Mouse (Mus musculus): Measurements from ENCODE around the gene Cemip2. TPM values are rescaled to one million over a fixed set of nuclear protein-coding genes. Genes with fewer than 3 reads are reported as not detected.

Gene Cemip2
- polyA plus RNA-seq, 1 experiment from 2014 or later = 33.4 TPM

DNA sequence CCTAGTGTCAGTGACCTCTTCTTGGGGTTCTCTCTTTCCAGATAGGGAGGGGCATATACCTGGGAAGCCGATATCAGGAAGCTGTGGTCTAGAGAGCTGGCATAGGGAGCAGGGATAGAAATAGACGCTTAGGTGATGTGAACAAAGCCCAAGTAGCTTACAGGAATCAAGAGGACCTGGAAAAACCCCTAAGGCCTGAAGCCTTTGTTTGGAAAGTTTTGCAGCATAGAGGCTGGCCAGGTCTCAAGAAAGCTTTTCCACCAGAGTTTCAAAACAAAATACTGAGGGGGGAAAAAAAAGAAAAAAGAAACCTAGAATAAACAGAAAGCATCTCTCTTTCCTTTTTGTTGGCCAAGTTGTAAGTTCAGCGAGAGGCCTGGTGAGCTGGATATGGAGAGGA lies 104.9 kb downstream of the Cemip2 start:
- peaks cover 12% of the 10 kb centered on the region for H3K4me1 ChIP-seq
- no peak overlapping the region for H3K4me2 ChIP-seq
- H3K9me3 ChIP-seq = no peaks in the 10 kb centered on the region
- H3K36me3 ChIP-seq = no peaks in the 10 kb centered on the region
- H3K27ac ChIP-seq = peak overlapping the region; percentile 52
- no peak overlapping the region for H3K4me3 ChIP-seq
- no peaks in the 10 kb centered on the region for H3K27me3 ChIP-seq
- 88% methylated on average over 3 of the region's 3 CpGs for WGBS
- no peak overlapping the region for H3K9ac ChIP-seq
- no peak for ATAC-seq (ENCODE audit: insufficient number of reproducible peaks, insufficient read depth, low FRiP score, low TSS enrichment, low read depth)

- H3K4me1 ChIP-seq = peaks cover 12% of the 10 kb centered on the region
- 86% methylated on average over 2 of the region's 2 CpGs for WGBS
- no peak for ATAC-seq (ENCODE audit: insufficient number of reproducible peaks, insufficient read depth, low FRiP score, low TSS enrichment, low read depth)
- H3K4me2 ChIP-seq = no peak overlapping the region
- H3K9me3 ChIP-seq = no peaks in the 10 kb centered on the region
- H3K4me3 ChIP-seq = no peak overlapping the region
- H3K9ac ChIP-seq = no peak overlapping the region
- no peaks in the 10 kb centered on the region for H3K36me3 ChIP-seq
- no peak overlapping the region for H3K27ac ChIP-seq
- no peaks in the 10 kb centered on the region for H3K27me3 ChIP-seq
Observed at GRCm38 (mm10) chr19:21883922-21884321, 105.8 kb downstream of the Cemip2 start.

DNA sequence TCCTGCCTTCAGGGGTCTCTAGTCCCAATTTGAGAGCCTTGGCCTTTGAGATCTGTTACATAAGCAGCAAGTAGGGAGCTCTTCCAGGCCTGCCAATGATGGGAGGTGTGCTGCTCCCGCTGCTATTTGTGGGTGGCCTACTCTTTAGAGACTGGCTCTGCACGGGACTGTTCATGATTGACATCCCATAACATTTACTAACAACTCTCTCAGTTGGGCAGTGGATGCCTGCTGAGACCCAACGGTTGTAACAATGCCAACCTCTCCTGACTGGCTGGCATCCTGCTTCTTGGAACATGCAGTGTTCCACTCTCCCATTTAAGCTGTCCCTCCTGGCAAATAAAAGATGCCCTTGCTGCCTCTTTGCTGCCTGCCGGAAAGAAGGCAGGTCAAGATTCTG lies 106.2 kb downstream of the Cemip2 start:
- no peaks in the 10 kb centered on the region for H3K27me3 ChIP-seq
- H3K9me3 ChIP-seq = no peaks in the 10 kb centered on the region
- peaks cover 12% of the 10 kb centered on the region for H3K4me1 ChIP-seq
- H3K36me3 ChIP-seq = no peaks in the 10 kb centered on the region
- no peak overlapping the region for H3K9ac ChIP-seq
- H3K27ac ChIP-seq = no peak overlapping the region
- no peak overlapping the region for H3K4me3 ChIP-seq
- 70% methylated on average over 4 of the region's 4 CpGs for WGBS
- no peak for ATAC-seq (ENCODE audit: insufficient number of reproducible peaks, insufficient read depth, low FRiP score, low TSS enrichment, low read depth)
- H3K4me2 ChIP-seq = no peak overlapping the region

- Histone ChIP-seq H3K4me1 (peaks cover 12% of the 10 kb centered on the region), H3K4me2 (no peak overlapping the region), H3K27ac (no peak overlapping the region), H3K9me3 (no peaks in the 10 kb centered on the region), H3K4me3 (no peak overlapping the region), H3K36me3 (no peaks in the 10 kb centered on the region), H3K27me3 (no peaks in the 10 kb centered on the region), H3K9ac (no peak overlapping the region)
- WGBS = 65% methylated on average over 4 of the region's 4 CpGs
- no peak for ATAC-seq (ENCODE audit: insufficient number of reproducible peaks, insufficient read depth, low FRiP score, low TSS enrichment, low read depth)
Observed at GRCm38 (mm10) chr19:21886166-21886657, 108.1 kb downstream of the Cemip2 start.

- Histone ChIP-seq H3K4me1 (no peaks in the 10 kb centered on the region), H3K36me3 (no peaks in the 10 kb centered on the region), H3K9ac (no peak overlapping the region), H3K4me3 (no peak overlapping the region), H3K4me2 (no peak overlapping the region), H3K27me3 (no peaks in the 10 kb centered on the region), H3K27ac (no peak overlapping the region), H3K9me3 (no peaks in the 10 kb centered on the region)
- no peak for ATAC-seq (ENCODE audit: insufficient number of reproducible peaks, insufficient read depth, low FRiP score, low TSS enrichment, low read depth)
- 63% methylated on average over 2 of the region's 2 CpGs for WGBS
Observed at GRCm38 (mm10) chr19:21890699-21891098, 112.6 kb downstream of the Cemip2 start.

GRCm38 (mm10) chr19:21894792-21895191 lies 116.7 kb downstream of the Cemip2 start:
- Histone ChIP-seq H3K4me1 (peaks cover 5% of the 10 kb centered on the region; the same call in 1 of the 2 replicates), H3K27ac (no peak overlapping the region), H3K9me3 (no peaks in the 10 kb centered on the region), H3K4me3 (no peak overlapping the region), H3K36me3 (no peaks in the 10 kb centered on the region), H3K9ac (no peak overlapping the region), H3K27me3 (no peaks in the 10 kb centered on the region), H3K4me2 (no peak overlapping the region)
- 87% methylated on average over 3 of the region's 3 CpGs for WGBS
- no peak for ATAC-seq (ENCODE audit: insufficient number of reproducible peaks, insufficient read depth, low FRiP score, low TSS enrichment, low read depth)

DNA sequence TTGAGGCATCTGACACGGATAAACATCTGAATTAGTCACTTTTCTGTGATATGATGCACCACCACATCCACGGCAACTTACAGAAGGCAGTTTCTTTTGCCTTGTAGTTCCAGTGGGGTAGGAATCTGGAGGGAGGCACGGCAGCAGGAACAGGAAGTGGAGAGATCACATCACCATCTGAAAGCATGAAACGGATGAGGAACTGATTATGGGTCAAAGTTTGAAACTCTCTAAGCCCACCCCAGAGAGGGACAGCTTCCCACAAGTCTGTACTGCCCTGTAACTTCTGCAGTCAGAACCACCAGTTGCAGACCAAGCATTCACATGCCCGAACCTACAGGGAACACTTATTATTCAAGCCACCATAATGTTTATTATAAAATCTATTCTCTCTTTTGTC lies 117.4 kb downstream of the Cemip2 start:
- Histone ChIP-seq H3K4me2 (no peak overlapping the region), H3K9ac (no peak overlapping the region), H3K27ac (no peak overlapping the region), H3K9me3 (no peaks in the 10 kb centered on the region), H3K4me1 (peaks cover 5% of the 10 kb centered on the region; the same call in 1 of the 2 replicates), H3K4me3 (no peak overlapping the region), H3K36me3 (no peaks in the 10 kb centered on the region), H3K27me3 (no peaks in the 10 kb centered on the region)
- ATAC-seq (ENCODE audit: insufficient number of reproducible peaks, insufficient read depth, low FRiP score, low TSS enrichment, low read depth) = no peak
- 62% methylated on average over 5 of the region's 5 CpGs for WGBS

DNA sequence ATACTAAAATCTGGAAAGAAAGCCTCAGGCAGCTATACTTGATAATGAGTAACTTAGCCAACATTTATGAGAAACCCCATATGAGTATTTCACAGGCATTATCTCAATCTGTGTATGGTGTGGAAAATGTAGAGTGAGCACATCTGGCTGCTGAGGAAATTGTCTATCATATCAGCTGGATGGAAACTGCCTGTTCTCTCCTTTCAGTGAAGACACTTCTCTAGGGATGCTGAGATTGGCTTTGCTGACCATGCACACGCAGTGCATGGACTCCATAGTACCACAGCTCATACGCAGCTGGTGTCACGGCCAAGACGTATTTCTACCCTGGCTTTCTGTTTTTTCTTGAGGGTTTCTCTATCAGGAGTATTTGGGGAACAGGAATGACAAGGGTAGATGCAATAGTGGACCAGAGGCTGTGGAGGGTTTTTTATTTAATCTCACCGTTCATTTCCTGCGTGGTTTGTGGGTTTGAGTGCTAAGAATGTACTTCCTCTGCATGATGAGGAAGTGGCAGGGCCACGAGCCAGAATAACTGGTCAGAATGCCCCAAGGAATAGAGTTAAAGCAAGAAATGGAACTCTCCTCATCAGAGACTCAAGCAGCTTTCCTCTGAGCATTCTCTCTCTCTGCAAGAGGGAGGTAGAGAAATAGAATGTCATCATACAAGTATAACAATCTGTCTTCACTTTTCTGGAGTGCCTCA lies 119.1 kb downstream of the Cemip2 start:
- H3K27me3 ChIP-seq = no peaks in the 10 kb centered on the region
- ATAC-seq (ENCODE audit: insufficient number of reproducible peaks, insufficient read depth, low FRiP score, low TSS enrichment, low read depth) = no peak

DNA sequence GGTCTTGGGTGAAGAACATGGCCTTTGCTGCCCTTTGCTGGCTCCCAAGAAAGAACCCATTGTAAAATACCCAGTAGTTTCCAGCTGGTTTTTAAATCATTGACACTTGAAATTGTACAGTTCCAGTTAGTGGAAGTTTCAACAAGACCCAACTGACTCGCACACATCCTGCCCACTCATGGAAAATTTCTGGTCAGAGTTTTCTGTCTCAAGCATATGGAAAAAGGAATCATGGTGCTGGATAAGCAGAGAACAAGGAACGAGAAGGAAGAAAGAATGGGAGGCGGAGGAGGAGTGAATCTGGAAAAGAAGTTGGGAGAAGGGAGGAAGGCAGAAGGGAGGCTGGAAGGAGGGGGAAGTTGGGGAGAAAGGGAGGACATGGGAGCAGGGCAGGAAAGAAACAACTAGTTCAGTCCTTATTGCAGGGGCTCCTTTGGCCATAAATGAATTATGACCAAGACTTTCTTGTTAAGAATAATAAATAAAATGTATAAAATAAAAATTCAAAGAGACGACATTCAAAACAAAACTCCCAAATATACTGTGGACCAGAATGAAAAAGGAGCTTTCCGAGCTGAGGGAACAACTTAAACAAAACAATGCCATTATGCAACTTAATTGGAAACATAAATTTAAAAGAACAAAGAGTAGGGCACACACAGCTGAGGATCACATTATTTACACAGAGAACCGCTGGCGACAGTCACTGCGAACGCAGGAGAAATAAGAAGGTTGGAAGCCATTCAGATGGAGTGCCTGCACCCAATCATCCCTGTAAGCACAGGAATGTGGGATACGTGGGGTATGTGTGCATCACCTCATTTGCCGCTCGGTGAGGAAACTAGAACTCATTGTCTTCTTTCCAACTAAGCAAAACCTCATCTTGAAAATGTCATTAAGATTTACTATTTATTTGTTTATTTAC lies 120.1 kb downstream of the Cemip2 start:
- no peak overlapping the region for H3K4me3 ChIP-seq
- peaks cover 5% of the 10 kb centered on the region; the same call in 1 of the 2 replicates for H3K4me1 ChIP-seq
- peak overlapping the region; percentile 73 for H3K27ac ChIP-seq
- H3K36me3 ChIP-seq = no peaks in the 10 kb centered on the region
- no peaks in the 10 kb centered on the region for H3K9me3 ChIP-seq
- no peaks in the 10 kb centered on the region for H3K27me3 ChIP-seq
- 52% methylated on average over 12 of the region's 12 CpGs for WGBS
- no peak overlapping the region for H3K9ac ChIP-seq
- no peak overlapping the region for H3K4me2 ChIP-seq
- no peak for ATAC-seq (ENCODE audit: insufficient number of reproducible peaks, insufficient read depth, low FRiP score, low TSS enrichment, low read depth)

More for the DNA sequence above, 119.1 kb downstream of the Cemip2 start:
- Histone ChIP-seq H3K4me2 (no peak overlapping the region), H3K9ac (no peak overlapping the region), H3K36me3 (no peaks in the 10 kb centered on the region), H3K4me3 (no peak overlapping the region), H3K9me3 (no peaks in the 10 kb centered on the region), H3K4me1 (peaks cover 5% of the 10 kb centered on the region; the same call in 1 of the 2 replicates), H3K27ac (no peak overlapping the region)
- 70% methylated on average over 7 of the region's 7 CpGs for WGBS
